Mouse (Mus musculus): ENCODE results near the gene Ncs1. TPM values are rescaled to one million over a fixed set of nuclear protein-coding genes. Genes with fewer than 3 reads are reported as not detected.

Ncs1 gene
- polyA plus RNA-seq, 1 experiment = 0.75 TPM

- Histone ChIP-seq H3K27me3 (ENCODE audit: control insufficient read depth, insufficient read depth, low read length) (no peaks in the 10 kb centered on the region), H3K36me3 (ENCODE audit: control insufficient read depth, insufficient read depth, low read length) (peaks cover 37% of the 10 kb centered on the region), H3K4me3 (ENCODE audit: low read depth, low read length) (no peak overlapping the region), H3K27ac (ENCODE audit: insufficient read depth, low read depth, low read length) (no peak overlapping the region), H3K4me1 (ENCODE audit: control insufficient read depth, insufficient read depth, insufficient read length, low read length) (peaks cover 7% of the 10 kb centered on the region)
- 71% methylated on average over 4 of the region's 4 CpGs for WGBS
- no peak for TF ChIP-seq POLR2A (IDR thresholded peaks at IDR 0.05; ENCODE audit: low read depth, low read length)
- no peak for TF ChIP-seq CTCF (IDR thresholded peaks at IDR 0.05; ENCODE audit: extremely low read depth, insufficient read length, insufficient replicate concordance, low read depth, low read length)
These were observed 39.4 kb upstream of the Ncs1 start for GRCm38 (mm10) chr2:31206211-31206610.

DNA sequence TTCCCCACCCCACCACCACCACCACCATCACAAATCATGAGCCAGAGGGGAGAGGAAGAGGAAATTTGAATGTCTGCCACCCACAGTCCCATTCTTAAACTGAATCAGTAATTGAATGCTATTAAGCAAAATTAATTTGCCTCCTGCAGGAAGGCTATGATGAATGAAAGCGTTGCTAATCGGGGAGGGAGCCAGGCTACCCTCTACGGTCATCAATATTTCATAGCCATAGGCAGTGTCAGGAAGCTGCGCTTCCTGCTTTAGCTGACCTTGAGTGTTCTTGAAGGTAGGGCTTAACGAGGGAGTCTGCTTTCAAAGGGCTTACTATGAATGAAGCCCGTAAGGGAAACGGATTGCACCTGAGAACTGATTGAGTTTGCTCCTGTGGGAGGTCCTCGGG is 38.7 kb upstream of the Ncs1 start:
- H3K4me1 ChIP-seq (ENCODE audit: control insufficient read depth, insufficient read depth, insufficient read length, low read length) = peaks cover 9% of the 10 kb centered on the region
- H3K36me3 ChIP-seq (ENCODE audit: control insufficient read depth, insufficient read depth, low read length) = peaks cover 41% of the 10 kb centered on the region
- H3K27ac ChIP-seq (ENCODE audit: insufficient read depth, low read depth, low read length) = no peak overlapping the region
- WGBS = 83% methylated on average over 8 of the region's 8 CpGs
- H3K27me3 ChIP-seq (ENCODE audit: control insufficient read depth, insufficient read depth, low read length) = no peaks in the 10 kb centered on the region
- no peak overlapping the region for H3K4me3 ChIP-seq (ENCODE audit: low read depth, low read length)
- TF ChIP-seq CTCF (IDR thresholded peaks at IDR 0.05; ENCODE audit: extremely low read depth, insufficient read length, insufficient replicate concordance, low read depth, low read length) (no peak), POLR2A (IDR thresholded peaks at IDR 0.05; ENCODE audit: low read depth, low read length) (no peak)

DNA sequence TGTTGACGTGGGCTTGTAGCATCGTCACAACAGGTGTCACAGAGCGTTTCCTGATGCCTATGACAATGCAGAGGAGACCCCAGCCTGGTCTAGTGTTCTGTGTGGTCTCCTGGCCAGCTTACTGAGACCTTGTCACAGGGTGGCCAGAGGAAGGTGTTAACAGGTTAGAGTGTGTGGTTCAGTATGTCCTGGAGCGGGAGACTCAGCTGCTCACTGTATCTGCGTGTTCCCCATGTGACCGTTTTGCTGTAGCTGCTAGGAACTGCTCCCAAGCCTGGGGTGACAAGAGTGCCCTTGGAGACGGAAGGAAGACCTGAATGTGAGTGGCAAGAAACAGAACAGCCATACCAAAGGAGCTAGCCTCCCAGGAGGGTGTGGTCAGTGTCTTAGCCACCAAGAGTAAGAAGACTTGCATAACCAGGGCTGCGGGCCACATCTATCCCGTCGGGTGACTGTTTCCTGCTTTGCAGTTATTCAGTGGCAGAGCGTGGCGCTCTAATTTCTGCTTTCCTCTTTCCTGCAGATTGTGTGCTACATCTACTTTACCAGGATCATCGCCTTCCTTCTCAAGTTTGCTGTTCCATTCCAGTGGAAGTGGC is 37.0 kb upstream of the Ncs1 start:
- TF ChIP-seq POLR2A (IDR thresholded peaks at IDR 0.05; ENCODE audit: low read depth, low read length) = no peak
- TF ChIP-seq CTCF (IDR thresholded peaks at IDR 0.05; ENCODE audit: extremely low read depth, insufficient read length, insufficient replicate concordance, low read depth, low read length) = no peak
- Histone ChIP-seq H3K27ac (ENCODE audit: insufficient read depth, low read depth, low read length) (no peak overlapping the region), H3K36me3 (ENCODE audit: control insufficient read depth, insufficient read depth, low read length) (peaks cover 56% of the 10 kb centered on the region), H3K4me3 (ENCODE audit: low read depth, low read length) (no peak overlapping the region), H3K27me3 (ENCODE audit: control insufficient read depth, insufficient read depth, low read length) (no peaks in the 10 kb centered on the region), H3K4me1 (ENCODE audit: control insufficient read depth, insufficient read depth, insufficient read length, low read length) (0 out of 2 replicates have a peak, but pooled peaks cover 2% of the 10 kb centered on the region)
- WGBS = 88% methylated on average over 13 of the region's 13 CpGs

GRCm38 (mm10) chr2:31209525-31209924 is 36.1 kb upstream of the Ncs1 start:
- Histone ChIP-seq H3K27ac (ENCODE audit: insufficient read depth, low read depth, low read length) (no peak overlapping the region), H3K27me3 (ENCODE audit: control insufficient read depth, insufficient read depth, low read length) (no peaks in the 10 kb centered on the region), H3K4me3 (ENCODE audit: low read depth, low read length) (no peak overlapping the region), H3K36me3 (ENCODE audit: control insufficient read depth, insufficient read depth, low read length) (peaks cover 62% of the 10 kb centered on the region), H3K4me1 (ENCODE audit: control insufficient read depth, insufficient read depth, insufficient read length, low read length) (0 out of 2 replicates have a peak, but pooled peaks cover 2% of the 10 kb centered on the region)
- TF ChIP-seq CTCF (IDR thresholded peaks at IDR 0.05; ENCODE audit: extremely low read depth, insufficient read length, insufficient replicate concordance, low read depth, low read length) (peak; percentile 36; the same call in 1 of the 2 replicates), POLR2A (IDR thresholded peaks at IDR 0.05; ENCODE audit: low read depth, low read length) (no peak)
- 80% methylated on average over 4 of the region's 4 CpGs for WGBS

GRCm38 (mm10) chr2:31210144-31210847 is 35.3 kb upstream of the Ncs1 start:
- TF ChIP-seq CTCF (IDR thresholded peaks at IDR 0.05; ENCODE audit: extremely low read depth, insufficient read length, insufficient replicate concordance, low read depth, low read length) (no peak), POLR2A (IDR thresholded peaks at IDR 0.05; ENCODE audit: low read depth, low read length) (no peak)
- peaks cover 69% of the 10 kb centered on the region for H3K36me3 ChIP-seq (ENCODE audit: control insufficient read depth, insufficient read depth, low read length)
- no peaks in the 10 kb centered on the region for H3K27me3 ChIP-seq (ENCODE audit: control insufficient read depth, insufficient read depth, low read length)
- 79% methylated on average over 11 of the region's 11 CpGs for WGBS
- H3K27ac ChIP-seq (ENCODE audit: insufficient read depth, low read depth, low read length) = no peak overlapping the region
- H3K4me3 ChIP-seq (ENCODE audit: low read depth, low read length) = no peak overlapping the region
- 0 out of 2 replicates have a peak, but pooled peaks cover 2% of the 10 kb centered on the region for H3K4me1 ChIP-seq (ENCODE audit: control insufficient read depth, insufficient read depth, insufficient read length, low read length)

GRCm38 (mm10) chr2:31211204-31211603 is 34.4 kb upstream of the Ncs1 start:
- H3K27me3 ChIP-seq (ENCODE audit: control insufficient read depth, insufficient read depth, low read length) = no peaks in the 10 kb centered on the region
- H3K36me3 ChIP-seq (ENCODE audit: control insufficient read depth, insufficient read depth, low read length) = peaks cover 70% of the 10 kb centered on the region
- H3K4me1 ChIP-seq (ENCODE audit: control insufficient read depth, insufficient read depth, insufficient read length, low read length) = 0 out of 2 replicates have a peak, but pooled peaks cover 2% of the 10 kb centered on the region
- H3K4me3 ChIP-seq (ENCODE audit: low read depth, low read length) = no peak overlapping the region
- 57% methylated on average over 3 of the region's 3 CpGs for WGBS
- TF ChIP-seq CTCF (IDR thresholded peaks at IDR 0.05; ENCODE audit: extremely low read depth, insufficient read length, insufficient replicate concordance, low read depth, low read length) = no peak
- H3K27ac ChIP-seq (ENCODE audit: insufficient read depth, low read depth, low read length) = no peak overlapping the region

GRCm38 (mm10) chr2:31214211-31214796 is 31.3 kb upstream of the Ncs1 start:
- Histone ChIP-seq H3K36me3 (ENCODE audit: control insufficient read depth, insufficient read depth, low read length) (peaks cover 55% of the 10 kb centered on the region), H3K4me3 (ENCODE audit: low read depth, low read length) (no peak overlapping the region), H3K27ac (ENCODE audit: insufficient read depth, low read depth, low read length) (no peak overlapping the region), H3K4me1 (ENCODE audit: control insufficient read depth, insufficient read depth, insufficient read length, low read length) (0 out of 2 replicates have a peak, but pooled peaks cover 2% of the 10 kb centered on the region), H3K27me3 (ENCODE audit: control insufficient read depth, insufficient read depth, low read length) (no peaks in the 10 kb centered on the region)
- WGBS = 93% methylated on average over 16 of the region's 16 CpGs
- TF ChIP-seq POLR2A (IDR thresholded peaks at IDR 0.05; ENCODE audit: low read depth, low read length) (no peak), CTCF (IDR thresholded peaks at IDR 0.05; ENCODE audit: extremely low read depth, insufficient read length, insufficient replicate concordance, low read depth, low read length) (no peak)
